Mouse (Mus musculus): ENCODE results near the gene Antxr1.

- TF ChIP-seq POLR2A (IDR thresholded peaks at IDR 0.05; ENCODE audit: borderline replicate concordance, insufficient read depth, low read length) (no peak), CTCF (IDR thresholded peaks at IDR 0.05; ENCODE audit: borderline replicate concordance, insufficient read depth, low read depth, low read length) (no peak)
Measured at GRCm38 (mm10) chr6:87233111-87233510, 102.5 kb downstream of the Antxr1 start.

Measured in cerebellum, adult 2 months (tissue).